Mouse (Mus musculus) hindbrain, embryonic 12.5 days (tissue): ENCODE results near the gene Zfp277. TPM values are rescaled to one million over a fixed set of nuclear protein-coding genes. Genes with fewer than 3 reads are reported as not detected.
A peak's percentile ranks its signal among the peaks of the same experiment; 100 is the strongest.

Source experiments
- ATAC-seq: fragments of 200-750 bp; cut with Nextera tagmentation; 2 replicates; pipeline ENCODE4 v1.8.0; 2017; ENCODE audit warnings: moderate TSS enrichment; ENCODE audit not compliant: low FRiP score
- H3K27ac ChIP-seq: fragments of 300-500 bp; sonication (generic); 2 replicates; pipeline ENCODE4 v1.5.1; 2016; ENCODE audit warnings: mild to moderate bottlenecking
- H3K27me3 ChIP-seq: fragments of 300-500 bp; sonication (generic); 2 replicates; pipeline ENCODE4 v1.6.1; 2016; ENCODE audit warnings: mild to moderate bottlenecking
- H3K36me3 ChIP-seq: fragments of 300-500 bp; sonication (generic); 2 replicates; pipeline ENCODE4 v1.6.1; 2016; ENCODE audit warnings: mild to moderate bottlenecking
- H3K4me1 ChIP-seq: fragments of 300-500 bp; sonication (generic); 2 replicates; pipeline ENCODE4 v1.6.1; 2016
- H3K4me2 ChIP-seq: fragments of 300-500 bp; sonication (generic); replicated peaks from 2 replicates; pipeline ENCODE4 v1.6.1; 2016; ENCODE audit warnings: mild to moderate bottlenecking
- H3K4me3 ChIP-seq: fragments of 300-500 bp; sonication (generic); 2 replicates; pipeline ENCODE4 v1.5.1; 2016; ENCODE audit warnings: mild to moderate bottlenecking
- H3K9ac ChIP-seq: fragments of 300-500 bp; sonication (generic); 2 replicates; pipeline ENCODE4 v1.6.1; 2016; ENCODE audit warnings: mild to moderate bottlenecking, moderate library complexity
- H3K9me3 ChIP-seq: fragments of 300-500 bp; sonication (generic); replicated peaks from 2 replicates; pipeline ENCODE4 v1.6.1; 2016; ENCODE audit warnings: mild to moderate bottlenecking
- WGBS: fragments of 180-500 bp; shearing (Covaris S2); methylation state at CpG from one replicate; pipeline ENCODE4 v1.1.7; 2016; 5-methylcytosine and 5-hydroxymethylcytosine counted together
- polyA plus RNA-seq: library from polyadenylated mRNA; unstranded; fragments of >200 nt; fragmentation: Nextera tagmentation; extraction: Ambion mirVana; gene quantifications from 2 replicates; pipeline ENCODE4 v1.2.1, GENCODE M21; 2016

The Zfp277 gene
- polyA plus RNA-seq, 1 experiment from 2014 or later, result 33.8 TPM

DNA sequence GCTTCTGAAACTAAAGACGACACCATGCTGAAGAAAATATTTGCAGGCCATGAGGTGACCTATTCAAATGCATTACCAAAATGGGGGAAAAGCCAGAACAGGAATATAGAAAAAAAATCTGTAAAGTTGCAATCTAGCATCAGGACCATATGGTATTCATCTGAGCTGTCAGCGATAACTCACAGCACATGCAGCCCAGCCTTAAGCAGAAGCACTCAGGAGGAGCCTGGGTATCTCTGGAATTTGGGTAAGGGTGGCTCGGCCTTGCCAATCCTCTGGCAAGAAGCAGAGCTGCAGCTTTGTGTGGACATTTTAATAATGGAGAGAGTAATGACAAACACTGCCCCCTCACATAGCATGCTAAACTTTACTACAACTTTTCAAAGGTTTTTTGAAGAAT is 15.7 kb downstream of the Zfp277 start:
- no peak overlapping the region for H3K27ac ChIP-seq
- H3K9me3 ChIP-seq, result no peaks in the 10 kb centered on the region
- peaks cover 9% of the 10 kb centered on the region for H3K4me1 ChIP-seq
- H3K4me2 ChIP-seq, result no peak overlapping the region
- no peak overlapping the region for H3K9ac ChIP-seq
- no peaks in the 10 kb centered on the region for H3K36me3 ChIP-seq
- no peak overlapping the region for H3K4me3 ChIP-seq
- no peak for ATAC-seq
- WGBS, result 71% methylated on average over 3 of the region's 3 CpGs
- no peaks in the 10 kb centered on the region for H3K27me3 ChIP-seq

GRCm38 (mm10) chr12:40427606-40428005 is 18.1 kb downstream of the Zfp277 start:
- ATAC-seq, result no peak
- no peaks in the 10 kb centered on the region for H3K36me3 ChIP-seq
- H3K9ac ChIP-seq, result no peak overlapping the region
- no peaks in the 10 kb centered on the region for H3K27me3 ChIP-seq
- WGBS, result 84% methylated on average over 10 of the region's 10 CpGs
- H3K4me2 ChIP-seq, result no peak overlapping the region
- peaks cover 9% of the 10 kb centered on the region for H3K4me1 ChIP-seq
- H3K4me3 ChIP-seq, result no peak overlapping the region
- no peak overlapping the region for H3K27ac ChIP-seq
- H3K9me3 ChIP-seq, result no peaks in the 10 kb centered on the region

DNA sequence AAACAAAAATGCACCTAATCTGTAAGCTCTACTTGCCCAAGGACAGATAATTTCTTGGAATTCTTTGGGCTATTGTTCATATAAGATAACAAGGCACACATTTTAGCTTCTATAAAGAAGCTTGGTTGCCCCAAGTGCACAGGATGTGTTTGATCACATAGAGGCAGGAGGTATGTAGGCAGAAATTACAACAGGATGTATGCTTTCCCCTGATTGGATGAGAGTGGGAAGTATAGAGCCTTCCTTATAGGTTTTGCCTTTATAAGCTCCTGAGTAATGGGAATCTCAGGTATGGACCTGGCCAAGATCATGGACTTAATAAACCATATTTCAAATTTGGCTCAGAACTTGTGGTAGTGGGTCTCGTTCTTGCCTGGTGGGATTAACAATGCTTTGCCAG is 20.7 kb downstream of the Zfp277 start:
- Histone ChIP-seq H3K9me3 (no peaks in the 10 kb centered on the region), H3K4me2 (no peak overlapping the region), H3K27ac (no peak overlapping the region), H3K4me3 (no peak overlapping the region), H3K27me3 (no peaks in the 10 kb centered on the region), H3K4me1 (no peaks in the 10 kb centered on the region), H3K36me3 (no peaks in the 10 kb centered on the region), H3K9ac (no peak overlapping the region)
- WGBS, result 91% methylated on average over 1 of the region's 1 CpGs
- ATAC-seq, result no peak

- H3K9ac ChIP-seq, result no peak overlapping the region
- ATAC-seq, result no peak
- no peaks in the 10 kb centered on the region for H3K9me3 ChIP-seq
- no peaks in the 10 kb centered on the region for H3K36me3 ChIP-seq
- WGBS, result 97% methylated on average over 4 of the region's 4 CpGs
- no peak overlapping the region for H3K4me3 ChIP-seq
- no peak overlapping the region for H3K4me2 ChIP-seq
- no peak overlapping the region for H3K27ac ChIP-seq
- H3K27me3 ChIP-seq, result no peaks in the 10 kb centered on the region
- peaks cover 9% of the 10 kb centered on the region; the same call in 1 of the 2 replicates for H3K4me1 ChIP-seq
Measured at GRCm38 (mm10) chr12:40417257-40417656, 28.4 kb downstream of the Zfp277 start.

- ATAC-seq, result no peak
- Histone ChIP-seq H3K36me3 (no peaks in the 10 kb centered on the region), H3K4me2 (no peak overlapping the region), H3K9ac (no peak overlapping the region), H3K4me3 (no peak overlapping the region), H3K27ac (peak overlapping the region; percentile 18; the same call in 1 of the 2 replicates), H3K9me3 (no peaks in the 10 kb centered on the region), H3K4me1 (peaks cover 9% of the 10 kb centered on the region; the same call in 1 of the 2 replicates), H3K27me3 (no peaks in the 10 kb centered on the region)
- WGBS, result 68% methylated on average over 8 of the region's 8 CpGs
Measured at GRCm38 (mm10) chr12:40415312-40415925, 30.3 kb downstream of the Zfp277 start.

GRCm38 (mm10) chr12:40414682-40415311 is 30.9 kb downstream of the Zfp277 start:
- Histone ChIP-seq H3K9me3 (no peaks in the 10 kb centered on the region; the same call in 1 of the 2 replicates), H3K9ac (no peak overlapping the region), H3K27me3 (no peaks in the 10 kb centered on the region), H3K27ac (no peak overlapping the region), H3K4me3 (no peak overlapping the region), H3K36me3 (no peaks in the 10 kb centered on the region), H3K4me1 (peaks cover 9% of the 10 kb centered on the region; the same call in 1 of the 2 replicates), H3K4me2 (no peak overlapping the region)
- WGBS, result 39% methylated on average over 5 of the region's 5 CpGs
- ATAC-seq, result no peak

DNA sequence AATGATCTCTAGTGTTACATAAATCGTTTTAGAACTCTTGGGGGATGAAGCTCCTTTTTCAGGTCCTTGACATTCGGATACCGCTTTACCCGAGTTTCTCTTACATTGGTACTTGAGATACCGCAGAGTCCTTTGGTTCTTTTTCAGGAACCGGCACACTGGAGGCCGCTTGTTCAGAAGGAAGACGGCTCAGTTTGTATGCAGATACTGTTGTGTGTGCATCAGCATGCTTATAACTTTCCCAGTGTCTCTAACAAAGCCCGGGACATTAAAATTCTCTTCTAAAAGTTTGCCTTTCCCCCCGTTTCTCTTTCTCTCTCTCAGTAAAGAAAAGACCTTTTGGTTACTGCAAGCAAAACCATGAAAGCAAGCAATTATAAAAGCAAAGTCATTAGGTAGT is 45.9 kb downstream of the Zfp277 start:
- Histone ChIP-seq H3K27me3 (no peaks in the 10 kb centered on the region), H3K36me3 (no peaks in the 10 kb centered on the region), H3K9me3 (no peaks in the 10 kb centered on the region), H3K4me1 (no peaks in the 10 kb centered on the region), H3K4me3 (no peak overlapping the region), H3K9ac (no peak overlapping the region), H3K4me2 (no peak overlapping the region), H3K27ac (no peak overlapping the region)
- ATAC-seq, result no peak
- WGBS, result 84% methylated on average over 10 of the region's 10 CpGs

DNA sequence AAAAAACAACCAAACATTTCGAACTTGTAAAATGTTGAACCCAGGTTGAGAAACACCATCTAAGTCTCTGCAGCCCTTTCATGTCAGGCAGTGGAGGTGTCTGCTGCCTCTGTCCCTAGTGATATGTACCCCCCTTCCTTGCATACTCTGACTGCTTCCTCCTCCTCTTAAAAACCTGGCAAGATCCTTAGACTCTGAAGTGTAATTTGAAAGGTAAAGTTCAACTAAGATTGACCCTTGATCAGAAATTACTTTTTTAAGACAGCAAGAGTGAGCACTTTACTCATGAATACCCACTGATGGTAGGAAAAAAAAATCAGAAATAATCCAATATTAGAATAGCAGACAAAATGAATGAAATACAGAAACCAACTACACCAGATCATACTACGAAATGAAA is 46.3 kb downstream of the Zfp277 start:
- Histone ChIP-seq H3K4me2 (no peak overlapping the region), H3K4me3 (no peak overlapping the region)
- 96% methylated on average over 2 of the region's 2 CpGs for WGBS

GRCm38 (mm10) chr12:40398916-40399315 is 46.8 kb downstream of the Zfp277 start:
- Histone ChIP-seq H3K4me1 (no peaks in the 10 kb centered on the region), H3K4me2 (no peak overlapping the region), H3K27ac (no peak overlapping the region), H3K9ac (no peak overlapping the region), H3K27me3 (no peaks in the 10 kb centered on the region), H3K4me3 (no peak overlapping the region), H3K9me3 (no peaks in the 10 kb centered on the region), H3K36me3 (no peaks in the 10 kb centered on the region)
- WGBS, result 59% methylated on average over 2 of the region's 2 CpGs
- ATAC-seq, result 0 out of 2 replicates have a peak, but pooled peaks have one; percentile 40

More for the DNA sequence above, 46.3 kb downstream of the Zfp277 start:
- no peaks in the 10 kb centered on the region for H3K27me3 ChIP-seq
- no peaks in the 10 kb centered on the region for H3K4me1 ChIP-seq
- ATAC-seq, result no peak
- H3K36me3 ChIP-seq, result no peaks in the 10 kb centered on the region
- no peaks in the 10 kb centered on the region for H3K9me3 ChIP-seq
- no peak overlapping the region for H3K27ac ChIP-seq
- no peak overlapping the region for H3K9ac ChIP-seq

GRCm38 (mm10) chr12:40392869-40393268 is 52.8 kb downstream of the Zfp277 start:
- no peak for ATAC-seq
- H3K27ac ChIP-seq, result no peak overlapping the region
- H3K4me1 ChIP-seq, result peaks cover under 1% of the 10 kb centered on the region; the same call in 1 of the 2 replicates
- no peaks in the 10 kb centered on the region for H3K27me3 ChIP-seq
- WGBS, result 63% methylated on average over 3 of the region's 3 CpGs
- no peaks in the 10 kb centered on the region for H3K36me3 ChIP-seq
- no peak overlapping the region for H3K4me3 ChIP-seq
- H3K4me2 ChIP-seq, result no peak overlapping the region
- H3K9ac ChIP-seq, result no peak overlapping the region
- no peaks in the 10 kb centered on the region for H3K9me3 ChIP-seq

- H3K9ac ChIP-seq, result no peak overlapping the region
- H3K4me1 ChIP-seq, result peaks cover 3% of the 10 kb centered on the region; the same call in 1 of the 2 replicates
- H3K36me3 ChIP-seq, result no peaks in the 10 kb centered on the region
- H3K4me3 ChIP-seq, result no peak overlapping the region
- no peaks in the 10 kb centered on the region for H3K27me3 ChIP-seq
- no peak for ATAC-seq
- no peak overlapping the region for H3K4me2 ChIP-seq
- H3K27ac ChIP-seq, result no peak overlapping the region
- no peaks in the 10 kb centered on the region for H3K9me3 ChIP-seq
- WGBS, result 76% methylated on average over 1 of the region's 1 CpGs
Measured at GRCm38 (mm10) chr12:40391262-40391661, 54.4 kb downstream of the Zfp277 start.

DNA sequence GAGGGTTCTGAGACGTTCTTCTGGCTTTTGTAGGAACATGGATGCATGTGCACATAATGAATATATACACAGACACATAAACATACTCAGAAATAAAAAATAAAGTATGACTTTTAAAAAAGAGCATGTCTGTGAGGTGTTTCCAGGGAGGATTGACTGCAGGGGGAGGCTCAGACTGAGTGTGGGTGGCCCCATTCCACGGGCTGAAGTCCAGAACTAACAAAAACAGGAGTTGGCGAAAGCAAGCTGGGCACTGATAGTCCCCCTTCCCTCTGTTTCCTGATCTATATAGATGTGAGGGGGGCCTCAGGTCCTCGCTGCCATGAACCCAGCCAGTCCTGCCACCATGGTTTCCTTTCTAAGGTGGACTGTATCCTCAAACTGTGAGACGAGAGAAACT is 57.9 kb downstream of the Zfp277 start:
- H3K36me3 ChIP-seq, result no peaks in the 10 kb centered on the region
- ATAC-seq, result no peak
- no peak overlapping the region for H3K27ac ChIP-seq
- WGBS, result 75% methylated on average over 5 of the region's 5 CpGs
- no peaks in the 10 kb centered on the region for H3K9me3 ChIP-seq
- H3K27me3 ChIP-seq, result no peaks in the 10 kb centered on the region
- H3K4me1 ChIP-seq, result peaks cover 3% of the 10 kb centered on the region; the same call in 1 of the 2 replicates
- no peak overlapping the region for H3K4me3 ChIP-seq
- H3K4me2 ChIP-seq, result no peak overlapping the region
- no peak overlapping the region for H3K9ac ChIP-seq

DNA sequence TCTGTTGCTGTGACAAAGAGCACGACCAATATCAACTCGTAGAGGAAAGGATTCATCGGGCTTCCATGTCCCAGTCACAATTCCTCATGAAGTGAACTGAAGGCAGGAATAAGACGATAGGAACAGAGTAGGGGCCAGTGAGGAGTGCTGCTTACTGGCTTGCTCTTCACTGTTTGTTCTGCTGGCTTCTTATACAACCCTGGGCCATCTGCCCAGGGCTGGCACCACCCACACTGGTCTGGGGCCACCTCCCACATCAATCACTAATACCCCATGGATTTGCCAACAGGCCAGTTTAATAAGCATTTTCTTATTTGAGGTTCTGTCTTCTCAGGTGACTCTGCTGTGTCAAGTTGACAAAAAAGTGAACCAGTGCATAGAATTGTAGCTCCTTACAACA is 60.4 kb downstream of the Zfp277 start:
- no peak overlapping the region for H3K27ac ChIP-seq
- H3K4me2 ChIP-seq, result no peak overlapping the region
- H3K4me3 ChIP-seq, result no peak overlapping the region
- 90% methylated on average over 4 of the region's 4 CpGs for WGBS
- H3K9me3 ChIP-seq, result no peaks in the 10 kb centered on the region
- ATAC-seq, result no peak
- no peak overlapping the region for H3K9ac ChIP-seq
- H3K4me1 ChIP-seq, result peaks cover 3% of the 10 kb centered on the region; the same call in 1 of the 2 replicates
- no peaks in the 10 kb centered on the region for H3K27me3 ChIP-seq
- H3K36me3 ChIP-seq, result no peaks in the 10 kb centered on the region
